Mouse (Mus musculus): ENCODE results near the gene Col17a1.

GRCm38 (mm10) chr19:47643910-47644309, 48.0 kb downstream of the Col17a1 start:
- no peak for TF ChIP-seq FLI1 (IDR thresholded peaks at IDR 0.05; ENCODE audit: low read length)
- TF ChIP-seq GATA1 (IDR thresholded peaks at IDR 0.05; ENCODE audit: borderline replicate concordance, low read length): no peak
